Mouse (Mus musculus): ENCODE results near the gene Cers6. TPM values are rescaled to one million over a fixed set of nuclear protein-coding genes. Genes with fewer than 3 reads are reported as not detected.

Gene Cers6
- polyA plus RNA-seq, 1 experiment from 2014 or later = 8.4 TPM

- Histone ChIP-seq H3K4me2 (no peak overlapping the region), H3K27ac (replicated peaks) (no peak overlapping the region), H3K27me3 (no peaks in the 10 kb centered on the region), H3K9me3 (replicated peaks) (no peaks in the 10 kb centered on the region), H3K4me3 (replicated peaks) (no peak overlapping the region), H3K4me1 (replicated peaks) (peaks cover 27% of the 10 kb centered on the region), H3K36me3 (replicated peaks) (no peaks in the 10 kb centered on the region; the same call in 1 of the 2 replicates), H3K9ac (no peak overlapping the region)
- 27% methylated on average over 2 of the region's 2 CpGs for WGBS (ENCODE audit: insufficient replicate concordance)
- peak; percentile 76 for ATAC-seq (ENCODE audit: insufficient read depth)
Measured at GRCm38 (mm10) chr2:68949137-68949536, 87.9 kb downstream of the Cers6 start.

GRCm38 (mm10) chr2:68949728-68950127 is 88.5 kb downstream of the Cers6 start:
- H3K4me2 ChIP-seq = no peak overlapping the region
- 45% methylated on average over 5 of the region's 5 CpGs for WGBS (ENCODE audit: insufficient replicate concordance)
- no peaks in the 10 kb centered on the region; the same call in 1 of the 2 replicates for H3K36me3 ChIP-seq (replicated peaks)
- no peak for ATAC-seq (ENCODE audit: insufficient read depth)
- H3K4me3 ChIP-seq (replicated peaks) = no peak overlapping the region
- peaks cover 27% of the 10 kb centered on the region for H3K4me1 ChIP-seq (replicated peaks)
- H3K27ac ChIP-seq (replicated peaks) = no peak overlapping the region
- H3K9me3 ChIP-seq (replicated peaks) = no peaks in the 10 kb centered on the region
- no peak overlapping the region for H3K9ac ChIP-seq
- no peaks in the 10 kb centered on the region for H3K27me3 ChIP-seq

- Histone ChIP-seq H3K9ac (no peak overlapping the region), H3K4me2 (no peak overlapping the region), H3K27me3 (no peaks in the 10 kb centered on the region), H3K36me3 (replicated peaks) (no peaks in the 10 kb centered on the region; the same call in 1 of the 2 replicates), H3K4me1 (replicated peaks) (peaks cover 19% of the 10 kb centered on the region), H3K9me3 (replicated peaks) (no peaks in the 10 kb centered on the region), H3K27ac (replicated peaks) (no peak overlapping the region), H3K4me3 (replicated peaks) (no peak overlapping the region)
- 94% methylated on average over 3 of the region's 3 CpGs for WGBS (ENCODE audit: insufficient replicate concordance)
- no peak for ATAC-seq (ENCODE audit: insufficient read depth)
Measured at GRCm38 (mm10) chr2:68951706-68952105, 90.5 kb downstream of the Cers6 start.

GRCm38 (mm10) chr2:68953688-68954087 is 92.4 kb downstream of the Cers6 start:
- Histone ChIP-seq H3K4me2 (no peak overlapping the region), H3K27me3 (no peaks in the 10 kb centered on the region), H3K4me3 (replicated peaks) (no peak overlapping the region), H3K4me1 (replicated peaks) (peaks cover 12% of the 10 kb centered on the region), H3K27ac (replicated peaks) (no peak overlapping the region), H3K9ac (no peak overlapping the region), H3K9me3 (replicated peaks) (no peaks in the 10 kb centered on the region), H3K36me3 (replicated peaks) (no peaks in the 10 kb centered on the region; the same call in 1 of the 2 replicates)
- no peak for ATAC-seq (ENCODE audit: insufficient read depth)
- WGBS (ENCODE audit: insufficient replicate concordance) = 69% methylated on average over 2 of the region's 2 CpGs

- Histone ChIP-seq H3K27me3 (no peaks in the 10 kb centered on the region), H3K4me3 (replicated peaks) (no peak overlapping the region), H3K36me3 (replicated peaks) (no peaks in the 10 kb centered on the region; the same call in 1 of the 2 replicates), H3K9ac (no peak overlapping the region), H3K9me3 (replicated peaks) (no peaks in the 10 kb centered on the region), H3K4me1 (replicated peaks) (peaks cover 5% of the 10 kb centered on the region; the same call in 1 of the 2 replicates), H3K4me2 (no peak overlapping the region), H3K27ac (replicated peaks) (no peak overlapping the region)
- ATAC-seq (ENCODE audit: insufficient read depth) = no peak
- WGBS (ENCODE audit: insufficient replicate concordance) = 81% methylated on average over 2 of the region's 2 CpGs
Measured at GRCm38 (mm10) chr2:68955496-68955895, 94.3 kb downstream of the Cers6 start.

- Histone ChIP-seq H3K4me2 (no peak overlapping the region), H3K27me3 (no peaks in the 10 kb centered on the region), H3K9me3 (replicated peaks) (no peaks in the 10 kb centered on the region), H3K4me1 (replicated peaks) (peaks cover 6% of the 10 kb centered on the region; the same call in 1 of the 2 replicates), H3K27ac (replicated peaks) (no peak overlapping the region), H3K36me3 (replicated peaks) (no peaks in the 10 kb centered on the region; the same call in 1 of the 2 replicates), H3K4me3 (replicated peaks) (no peak overlapping the region), H3K9ac (no peak overlapping the region)
- 77% methylated on average over 3 of the region's 3 CpGs for WGBS (ENCODE audit: insufficient replicate concordance)
- ATAC-seq (ENCODE audit: insufficient read depth) = no peak
Measured at GRCm38 (mm10) chr2:68956146-68956545, 94.9 kb downstream of the Cers6 start.

GRCm38 (mm10) chr2:68957831-68958230 is 96.6 kb downstream of the Cers6 start:
- Histone ChIP-seq H3K9ac (no peak overlapping the region), H3K36me3 (replicated peaks) (0 out of 2 replicates have a peak, but pooled peaks cover 5% of the 10 kb centered on the region), H3K4me3 (replicated peaks) (no peak overlapping the region), H3K4me2 (no peak overlapping the region), H3K27ac (replicated peaks) (no peak overlapping the region), H3K9me3 (replicated peaks) (no peaks in the 10 kb centered on the region), H3K4me1 (replicated peaks) (peaks cover 6% of the 10 kb centered on the region; the same call in 1 of the 2 replicates), H3K27me3 (no peaks in the 10 kb centered on the region)
- no peak for ATAC-seq (ENCODE audit: insufficient read depth)
- WGBS (ENCODE audit: insufficient replicate concordance) = 76% methylated on average over 7 of the region's 7 CpGs

- 63% methylated on average over 4 of the region's 4 CpGs for WGBS (ENCODE audit: insufficient replicate concordance)
- ATAC-seq (ENCODE audit: insufficient read depth) = no peak
- H3K36me3 ChIP-seq (replicated peaks) = 0 out of 2 replicates have a peak, but pooled peaks cover 5% of the 10 kb centered on the region
- H3K27me3 ChIP-seq = no peaks in the 10 kb centered on the region
- H3K27ac ChIP-seq (replicated peaks) = no peak overlapping the region
- peaks cover 11% of the 10 kb centered on the region for H3K4me1 ChIP-seq (replicated peaks)
- no peak overlapping the region for H3K4me3 ChIP-seq (replicated peaks)
- no peak overlapping the region for H3K4me2 ChIP-seq
- H3K9ac ChIP-seq = no peak overlapping the region
- no peaks in the 10 kb centered on the region for H3K9me3 ChIP-seq (replicated peaks)
Measured at GRCm38 (mm10) chr2:68959573-68959972, 98.3 kb downstream of the Cers6 start.

GRCm38 (mm10) chr2:68960060-68960459 is 98.8 kb downstream of the Cers6 start:
- Histone ChIP-seq H3K27me3 (no peaks in the 10 kb centered on the region), H3K4me1 (replicated peaks) (peaks cover 11% of the 10 kb centered on the region), H3K4me3 (replicated peaks) (no peak overlapping the region), H3K9ac (no peak overlapping the region), H3K4me2 (no peak overlapping the region), H3K36me3 (replicated peaks) (0 out of 2 replicates have a peak, but pooled peaks cover 5% of the 10 kb centered on the region), H3K27ac (replicated peaks) (no peak overlapping the region), H3K9me3 (replicated peaks) (no peaks in the 10 kb centered on the region)
- WGBS (ENCODE audit: insufficient replicate concordance) = 79% methylated on average over 5 of the region's 5 CpGs
- ATAC-seq (ENCODE audit: insufficient read depth) = no peak

GRCm38 (mm10) chr2:68960620-68961019 is 99.4 kb downstream of the Cers6 start:
- Histone ChIP-seq H3K4me3 (replicated peaks) (no peak overlapping the region), H3K4me2 (no peak overlapping the region), H3K4me1 (replicated peaks) (peaks cover 11% of the 10 kb centered on the region), H3K36me3 (replicated peaks) (0 out of 2 replicates have a peak, but pooled peaks cover 5% of the 10 kb centered on the region), H3K9ac (no peak overlapping the region), H3K9me3 (replicated peaks) (no peaks in the 10 kb centered on the region), H3K27me3 (no peaks in the 10 kb centered on the region), H3K27ac (replicated peaks) (no peak overlapping the region)
- no peak for ATAC-seq (ENCODE audit: insufficient read depth)
- WGBS (ENCODE audit: insufficient replicate concordance) = 68% methylated on average over 10 of the region's 10 CpGs

- ATAC-seq (ENCODE audit: insufficient read depth) = no peak
- Histone ChIP-seq H3K4me2 (no peak overlapping the region), H3K27ac (replicated peaks) (no peak overlapping the region), H3K9ac (no peak overlapping the region), H3K4me3 (replicated peaks) (no peak overlapping the region), H3K27me3 (no peaks in the 10 kb centered on the region), H3K4me1 (replicated peaks) (peaks cover 4% of the 10 kb centered on the region; the same call in 1 of the 2 replicates), H3K36me3 (replicated peaks) (0 out of 2 replicates have a peak, but pooled peaks cover 10% of the 10 kb centered on the region), H3K9me3 (replicated peaks) (no peaks in the 10 kb centered on the region)
- WGBS (ENCODE audit: insufficient replicate concordance) = 68% methylated on average over 1 of the region's 1 CpGs
Measured at GRCm38 (mm10) chr2:68966360-68966759, 105.1 kb downstream of the Cers6 start.

- no peak for ATAC-seq (ENCODE audit: insufficient read depth)
- 0 out of 2 replicates have a peak, but pooled peaks cover 5% of the 10 kb centered on the region for H3K36me3 ChIP-seq (replicated peaks)
- no peak overlapping the region for H3K9ac ChIP-seq
- H3K4me1 ChIP-seq (replicated peaks) = peaks cover 4% of the 10 kb centered on the region; the same call in 1 of the 2 replicates
- H3K27me3 ChIP-seq = no peaks in the 10 kb centered on the region
- H3K4me2 ChIP-seq = no peak overlapping the region
- no peaks in the 10 kb centered on the region for H3K9me3 ChIP-seq (replicated peaks)
- 68% methylated on average over 8 of the region's 8 CpGs for WGBS (ENCODE audit: insufficient replicate concordance)
- H3K27ac ChIP-seq (replicated peaks) = no peak overlapping the region
- no peak overlapping the region for H3K4me3 ChIP-seq (replicated peaks)
Measured at GRCm38 (mm10) chr2:68968028-68968427, 106.8 kb downstream of the Cers6 start.
